Mouse (Mus musculus) bone marrow, adult 2 months (tissue): ENCODE measurements around the gene Hopx.

Source experiments
- CTCF ChIP-seq: fragments of 200-500 bp; IDR thresholded peaks from 2 replicates; pipeline ENCODE4 v1.5.1; 2011; ENCODE audit warnings: low read length, control low read depth; ENCODE audit not compliant: control insufficient read depth, insufficient read depth
- POLR2A ChIP-seq: fragments of 200-500 bp; IDR thresholded peaks from 2 replicates; pipeline ENCODE4 v1.6.1; 2011; ENCODE audit warnings: low read depth, mild to moderate bottlenecking, control low read depth, low read length, borderline replicate concordance; ENCODE audit not compliant: control insufficient read depth

DNA sequence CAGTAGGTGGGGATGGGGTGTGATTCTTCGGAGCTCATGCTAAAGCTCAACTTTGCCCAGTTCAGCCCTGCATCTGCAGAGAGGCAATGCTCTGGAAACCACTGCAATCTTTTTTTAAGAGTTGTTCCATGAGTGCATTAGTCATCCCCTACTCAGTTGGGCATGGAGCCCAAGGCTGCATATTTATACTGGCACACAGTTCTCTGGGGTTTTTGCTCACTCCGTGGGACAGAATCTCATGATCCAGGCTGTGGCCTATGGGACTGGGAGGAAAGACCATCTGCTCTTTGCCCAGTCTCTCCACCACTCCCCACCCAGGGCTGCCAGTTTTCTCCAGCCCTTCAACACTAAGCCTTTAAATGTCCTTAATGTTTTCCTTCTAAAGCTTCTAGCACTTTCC lies 40.0 kb downstream of the Hopx start:
- TF ChIP-seq CTCF = no peak
- TF ChIP-seq POLR2A = no peak
